In genomic region chr3:146403770-146404169, GRCm38 (mm10) we compare ENCODE assay signal across 8 mouse cellular contexts. TPM values are rescaled to one million over a fixed set of nuclear protein-coding genes. Genes with fewer than 3 reads are reported as not detected.
DNase-seq lines count a peak whose midpoint lies in the region; ATAC-seq and TF ChIP-seq lines count a peak whose summit lies in the region.

No protein-coding gene starts in this region.

- H3K4me2 ChIP-seq in liver, embryonic 13.5 days, result peak overlapping the region; percentile 97

- H3K27me3 ChIP-seq in testis, adult 2 months (ENCODE audit: control insufficient read depth, insufficient read depth, low read length), result no peaks in the 10 kb centered on the region
- no peaks in the 10 kb centered on the region for H3K27me3 ChIP-seq in liver, embryonic 13.5 days

- peak overlapping the region; percentile 99 for H3K9ac ChIP-seq in liver, embryonic 13.5 days

- ATAC-seq in cerebellum, adult (ENCODE audit: insufficient number of reproducible peaks, low FRiP score, low TSS enrichment), result 0 out of 2 replicates have a peak, but pooled peaks have one; percentile 3
- no peak for ATAC-seq in liver, embryonic 13.5 days (ENCODE audit: low read depth)

- peaks cover 15% of the 10 kb centered on the region for H3K4me1 ChIP-seq in testis, adult 2 months (ENCODE audit: control insufficient read depth, insufficient read depth, low read length)
- H3K4me1 ChIP-seq in liver, embryonic 13.5 days (replicated peaks), result peaks cover 44% of the 10 kb centered on the region

- peak overlapping the region; percentile 99 for H3K4me3 ChIP-seq in testis, adult 2 months (ENCODE audit: control insufficient read depth, low read depth, low read length)
- H3K4me3 ChIP-seq in liver, embryonic 13.5 days (replicated peaks), result peak overlapping the region; percentile 92

- peak overlapping the region; percentile 98 for H3K27ac ChIP-seq in testis, adult 2 months (ENCODE audit: control insufficient read depth, insufficient read depth, low read depth, low read length)
- peak overlapping the region; percentile 84 for H3K27ac ChIP-seq in liver, embryonic 13.5 days

- TF ChIP-seq POLR2A in testis, adult 2 months (IDR thresholded peaks at IDR 0.05; ENCODE audit: control insufficient read depth, low read depth, low read length), result no peak

- DNase-seq in cerebellum, adult 9-10 months, result no peak
- no peak for DNase-seq in testis, postnatal 10 days (ENCODE audit: low spot score)
- no peak for DNase-seq in liver, embryonic 13.5 days
- DNase-seq in urinary bladder, postnatal 14 days (ENCODE audit: low spot score), result no peak
- no peak for DNase-seq in layer of hippocampus, postnatal 25 days (ENCODE audit: extremely low spot score in 1 of 2, low spot score in 1 of 2)
- DNase-seq in spleen, postnatal 14 days (ENCODE audit: low spot score in 2 of 2), result no peak

- no peaks in the 10 kb centered on the region for H3K9me3 ChIP-seq in liver, embryonic 13.5 days (replicated peaks)

- TF ChIP-seq CTCF in testis, adult 2 months (IDR thresholded peaks at IDR 0.05; ENCODE audit: control insufficient read depth, insufficient read depth, insufficient replicate concordance, low read depth, low read length), result no peak

- 43% methylated on average over 3 of the region's 3 CpGs for WGBS in liver, embryonic 13.5 days (ENCODE audit: insufficient replicate concordance)

- peaks cover 5% of the 10 kb centered on the region for H3K36me3 ChIP-seq in testis, adult 2 months (ENCODE audit: control insufficient read depth, insufficient read depth, low read length)
- H3K36me3 ChIP-seq in liver, embryonic 13.5 days, result peaks cover 26% of the 10 kb centered on the region

RNA-seq across cellular contexts. Expression of gene Ssx2ip, which starts 0.7 kb away (rescaled TPM):
- 91.9 and 94.7 TPM in 2 replicates for polyA plus RNA-seq in testis, adult 2 months (2012; rRNA removed)
- 105 and 130 TPM in 2 replicates for polyA plus RNA-seq in liver, embryonic 13.5 days (2015; fragmentation: Nextera tagmentation; extraction: Ambion mirVana)
- 100 to 1,000 TPM; 109 to 127 TPM for total RNA-seq in layer of hippocampus, postnatal 25 days (2021)

RNA-seq across cellular contexts. Expression of gene Ctbs, which starts 45.8 kb away (rescaled TPM):
- polyA plus RNA-seq in testis, adult 2 months (2012; rRNA removed), result 1.0 and 1.6 TPM in 2 replicates
- polyA plus RNA-seq in liver, embryonic 13.5 days (2015; fragmentation: Nextera tagmentation; extraction: Ambion mirVana), result 4.8 and 4.9 TPM in 2 replicates
- total RNA-seq in layer of hippocampus, postnatal 25 days (2021), result 1 to 10 TPM; 6.5 to 6.9 TPM
